Mouse (Mus musculus): ENCODE results near the gene Ccdc57. TPM values are rescaled to one million over a fixed set of nuclear protein-coding genes. Genes with fewer than 3 reads are reported as not detected.

Ccdc57 gene
- polyA plus RNA-seq, 1 experiment from 2014 or later: 8.8 TPM

DNA sequence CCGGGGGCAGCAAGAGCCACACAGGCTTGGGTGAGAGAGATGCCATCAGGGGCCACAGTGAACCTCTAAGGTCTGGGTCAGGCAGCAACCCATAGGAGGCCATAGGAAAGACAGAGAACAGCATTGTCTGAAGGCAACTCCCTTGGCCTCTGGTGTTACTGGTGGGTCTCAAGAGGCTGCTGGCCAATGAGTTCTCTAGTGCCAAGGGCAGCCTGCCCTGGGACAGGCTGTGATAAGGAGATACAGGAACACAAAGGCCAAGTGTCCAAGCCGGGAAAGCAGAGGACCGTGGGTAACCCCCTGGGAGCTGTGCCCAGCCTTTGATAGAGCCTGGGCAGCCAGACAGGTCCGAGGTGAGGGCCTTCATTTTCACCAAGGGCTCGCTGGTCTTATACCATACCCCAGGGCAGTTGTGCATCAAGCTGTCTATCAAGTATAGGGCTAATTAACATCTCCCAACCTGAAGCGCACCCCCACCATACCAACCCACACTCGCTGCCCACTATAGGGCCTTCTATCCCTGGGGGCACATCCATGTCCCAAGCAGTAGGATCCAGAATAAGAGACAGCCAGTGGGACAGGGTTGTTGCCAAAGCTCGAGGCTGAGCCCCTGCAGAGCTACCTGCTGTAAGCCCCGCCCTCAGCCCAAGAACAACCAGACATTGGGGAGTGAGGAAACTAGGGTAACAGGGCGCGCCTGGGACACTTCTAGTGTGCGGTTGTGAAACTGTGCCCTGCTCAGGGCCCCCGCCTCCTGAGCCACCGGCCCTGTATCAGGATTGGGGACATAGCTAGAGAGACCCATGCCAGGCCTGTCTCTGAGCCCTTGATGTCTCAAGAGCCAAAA lies 111.4 kb downstream of the Ccdc57 start:
- H3K4me3 ChIP-seq (replicated peaks; ENCODE audit: low read length): peak overlapping the region; percentile 14
- peaks cover 35% of the 10 kb centered on the region for H3K4me1 ChIP-seq (replicated peaks; ENCODE audit: control insufficient read depth, insufficient read depth, low read length)
- no peaks in the 10 kb centered on the region for H3K27me3 ChIP-seq (replicated peaks; ENCODE audit: control insufficient read depth, insufficient read depth, low read length)
- H3K36me3 ChIP-seq (ENCODE audit: control insufficient read depth, insufficient read depth): peaks cover 35% of the 10 kb centered on the region
- WGBS: 79% methylated on average over 14 of the region's 14 CpGs
- ATAC-seq: no peak
- H3K27ac ChIP-seq (ENCODE audit: low read length): no peak overlapping the region
- peak overlapping the region; percentile 68 for H3K4me2 ChIP-seq (ENCODE audit: low read length)
- no peaks in the 10 kb centered on the region for H3K9me3 ChIP-seq (ENCODE audit: control insufficient read depth, low read length)
- peak overlapping the region; percentile 7; the same call in 1 of the 2 replicates for H3K9ac ChIP-seq (replicated peaks; ENCODE audit: low read depth, low read length)

DNA sequence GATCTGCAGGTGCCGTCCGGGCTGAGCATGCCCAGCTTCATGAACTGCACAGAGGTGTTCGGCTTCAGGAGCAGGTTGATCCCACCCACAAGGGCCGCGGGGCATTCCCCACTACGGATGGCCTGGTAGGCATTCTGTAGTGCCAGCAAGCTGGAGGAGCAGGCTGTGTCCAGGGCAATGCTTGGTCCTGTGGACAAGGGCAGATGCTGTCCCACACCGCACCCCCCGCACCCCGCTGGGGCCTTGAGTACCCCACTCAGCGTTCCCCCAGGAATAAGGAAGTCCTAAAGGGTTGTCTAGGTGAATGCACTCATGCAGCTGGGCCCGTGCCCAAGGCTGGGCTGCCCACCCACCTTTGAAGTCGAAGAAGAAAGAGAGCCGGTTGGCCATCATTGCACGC lies 112.1 kb downstream of the Ccdc57 start:
- Histone ChIP-seq H3K4me3 (replicated peaks; ENCODE audit: low read length) (no peak overlapping the region), H3K4me1 (replicated peaks; ENCODE audit: control insufficient read depth, insufficient read depth, low read length) (peaks cover 33% of the 10 kb centered on the region), H3K9me3 (ENCODE audit: control insufficient read depth, low read length) (no peaks in the 10 kb centered on the region), H3K27me3 (replicated peaks; ENCODE audit: control insufficient read depth, insufficient read depth, low read length) (no peaks in the 10 kb centered on the region), H3K9ac (replicated peaks; ENCODE audit: low read depth, low read length) (no peak overlapping the region), H3K36me3 (ENCODE audit: control insufficient read depth, insufficient read depth) (peaks cover 42% of the 10 kb centered on the region), H3K4me2 (ENCODE audit: low read length) (no peak overlapping the region), H3K27ac (ENCODE audit: low read length) (no peak overlapping the region)
- ATAC-seq: no peak
- WGBS: 82% methylated on average over 14 of the region's 14 CpGs

DNA sequence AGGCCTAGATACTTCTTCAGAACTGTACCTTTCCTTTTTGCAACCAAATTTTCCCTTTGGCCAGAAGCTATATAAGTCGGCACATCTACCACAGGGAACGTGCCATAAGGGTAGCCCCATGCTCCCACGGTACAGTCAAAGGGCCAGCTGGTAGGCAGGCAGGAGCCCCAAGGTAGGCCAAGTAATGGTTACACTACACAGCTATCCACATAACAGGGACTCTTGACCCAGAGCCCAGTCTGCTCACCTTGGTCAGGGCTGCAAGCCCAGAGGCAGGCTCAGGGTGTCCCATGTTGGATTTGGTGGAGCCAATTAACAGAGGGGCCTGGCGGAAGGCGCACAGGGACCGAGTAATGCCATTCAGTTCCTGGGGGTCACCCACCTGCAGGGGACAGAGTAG lies 113.1 kb downstream of the Ccdc57 start:
- no peaks in the 10 kb centered on the region for H3K27me3 ChIP-seq (replicated peaks; ENCODE audit: control insufficient read depth, insufficient read depth, low read length)
- no peak overlapping the region for H3K4me2 ChIP-seq (ENCODE audit: low read length)
- 95% methylated on average over 6 of the region's 6 CpGs for WGBS
- no peaks in the 10 kb centered on the region for H3K9me3 ChIP-seq (ENCODE audit: control insufficient read depth, low read length)
- H3K4me3 ChIP-seq (replicated peaks; ENCODE audit: low read length): no peak overlapping the region
- no peak for ATAC-seq
- H3K36me3 ChIP-seq (ENCODE audit: control insufficient read depth, insufficient read depth): peaks cover 50% of the 10 kb centered on the region
- peaks cover 26% of the 10 kb centered on the region for H3K4me1 ChIP-seq (replicated peaks; ENCODE audit: control insufficient read depth, insufficient read depth, low read length)
- H3K27ac ChIP-seq (ENCODE audit: low read length): no peak overlapping the region
- no peak overlapping the region for H3K9ac ChIP-seq (replicated peaks; ENCODE audit: low read depth, low read length)

DNA sequence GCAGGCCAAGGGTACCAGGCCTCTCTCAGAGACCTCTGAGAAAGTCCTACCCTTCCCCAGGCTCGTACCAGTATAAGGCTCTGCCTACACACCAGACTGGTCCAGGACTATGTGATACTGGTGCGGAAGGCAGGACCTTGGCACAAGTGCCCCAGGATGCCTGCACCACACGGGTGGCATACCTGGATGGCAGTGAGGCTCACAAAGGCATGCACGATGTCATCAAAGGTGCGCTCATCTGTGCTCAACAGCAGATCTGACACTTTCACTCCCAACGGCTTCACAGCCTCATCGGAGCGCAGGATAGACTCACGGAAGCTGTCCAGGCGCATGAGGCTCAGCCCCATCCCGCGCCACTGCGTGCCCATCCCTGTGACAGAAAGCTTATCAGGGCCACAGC lies 114.4 kb downstream of the Ccdc57 start:
- no peak overlapping the region for H3K27ac ChIP-seq (ENCODE audit: low read length)
- H3K9me3 ChIP-seq (ENCODE audit: control insufficient read depth, low read length): no peaks in the 10 kb centered on the region
- WGBS: 92% methylated on average over 13 of the region's 13 CpGs
- no peak for ATAC-seq
- no peak overlapping the region for H3K9ac ChIP-seq (replicated peaks; ENCODE audit: low read depth, low read length)
- peaks cover 62% of the 10 kb centered on the region for H3K36me3 ChIP-seq (ENCODE audit: control insufficient read depth, insufficient read depth)
- peaks cover 26% of the 10 kb centered on the region for H3K4me1 ChIP-seq (replicated peaks; ENCODE audit: control insufficient read depth, insufficient read depth, low read length)
- no peak overlapping the region for H3K4me2 ChIP-seq (ENCODE audit: low read length)
- H3K4me3 ChIP-seq (replicated peaks; ENCODE audit: low read length): no peak overlapping the region
- no peaks in the 10 kb centered on the region for H3K27me3 ChIP-seq (replicated peaks; ENCODE audit: control insufficient read depth, insufficient read depth, low read length)

DNA sequence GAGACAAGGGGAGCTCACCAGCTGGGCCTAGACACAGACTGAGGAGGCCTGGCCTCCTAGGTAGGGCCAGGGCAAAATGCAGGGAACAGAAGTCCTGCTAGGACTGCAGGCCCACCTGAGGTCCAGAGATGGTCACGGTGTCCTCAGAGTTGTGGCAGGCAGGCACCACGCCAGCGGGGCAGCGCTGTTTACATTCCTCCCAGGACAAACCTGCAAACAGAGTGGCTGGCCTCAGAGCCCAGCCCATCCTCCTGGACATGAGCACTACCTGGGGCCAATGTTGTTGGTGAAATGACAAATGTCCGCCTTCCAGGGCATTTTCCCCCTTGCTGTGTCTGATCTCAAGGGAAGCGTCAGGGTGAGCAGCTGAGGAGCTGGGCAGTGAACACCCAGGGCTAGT lies 115.3 kb downstream of the Ccdc57 start:
- no peak overlapping the region for H3K9ac ChIP-seq (replicated peaks; ENCODE audit: low read depth, low read length)
- no peak overlapping the region for H3K27ac ChIP-seq (ENCODE audit: low read length)
- 96% methylated on average over 6 of the region's 6 CpGs for WGBS
- no peak overlapping the region for H3K4me3 ChIP-seq (replicated peaks; ENCODE audit: low read length)
- peaks cover 71% of the 10 kb centered on the region for H3K36me3 ChIP-seq (ENCODE audit: control insufficient read depth, insufficient read depth)
- no peaks in the 10 kb centered on the region for H3K9me3 ChIP-seq (ENCODE audit: control insufficient read depth, low read length)
- H3K4me1 ChIP-seq (replicated peaks; ENCODE audit: control insufficient read depth, insufficient read depth, low read length): peaks cover 19% of the 10 kb centered on the region
- H3K27me3 ChIP-seq (replicated peaks; ENCODE audit: control insufficient read depth, insufficient read depth, low read length): no peaks in the 10 kb centered on the region
- H3K4me2 ChIP-seq (ENCODE audit: low read length): no peak overlapping the region
- ATAC-seq: no peak

DNA sequence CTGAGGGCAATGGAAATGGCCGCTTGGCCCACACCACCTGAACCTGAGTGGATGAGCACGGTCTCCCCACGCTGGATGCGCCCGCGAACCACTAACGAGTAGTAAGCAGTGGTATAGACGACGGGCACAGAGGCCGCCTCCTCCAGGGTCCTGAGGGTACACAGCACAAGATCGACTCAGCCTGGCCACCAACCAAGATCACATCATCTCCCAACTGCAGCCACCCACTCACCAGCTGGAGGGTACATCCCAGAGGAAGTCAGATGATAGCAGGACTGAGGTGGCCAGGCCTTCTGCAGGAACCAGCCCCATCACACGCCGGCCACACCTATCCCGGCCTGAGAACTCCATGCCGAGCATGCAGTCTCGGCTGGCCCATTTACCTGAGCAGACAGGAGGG lies 120.6 kb downstream of the Ccdc57 start:
- ATAC-seq: no peak
- no peak overlapping the region for H3K4me2 ChIP-seq (ENCODE audit: low read length)

DNA sequence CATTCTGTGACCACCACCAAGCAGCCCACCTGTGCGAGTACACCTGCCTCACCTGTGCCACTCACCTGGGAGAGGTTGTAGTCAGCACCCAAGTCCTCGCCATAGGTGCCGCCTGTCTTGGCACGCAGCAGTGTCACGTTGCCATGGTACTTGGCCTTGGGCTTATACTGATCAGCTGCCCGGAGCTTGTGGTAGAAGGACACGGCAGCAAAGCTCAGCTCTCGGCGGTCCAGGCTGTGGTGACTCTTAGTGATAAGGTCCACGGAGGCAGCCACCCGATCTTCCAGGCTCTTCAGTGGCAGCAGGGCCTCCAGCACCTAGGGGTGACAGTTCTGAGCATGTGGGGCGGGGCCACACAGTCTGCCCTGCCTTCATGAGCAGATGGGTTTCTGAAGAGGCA lies 124.7 kb downstream of the Ccdc57 start:
- Histone ChIP-seq H3K4me3 (replicated peaks; ENCODE audit: low read length) (no peak overlapping the region), H3K27ac (ENCODE audit: low read length) (no peak overlapping the region), H3K36me3 (ENCODE audit: control insufficient read depth, insufficient read depth) (peaks cover 54% of the 10 kb centered on the region), H3K27me3 (replicated peaks; ENCODE audit: control insufficient read depth, insufficient read depth, low read length) (no peaks in the 10 kb centered on the region), H3K9me3 (ENCODE audit: control insufficient read depth, low read length) (no peaks in the 10 kb centered on the region), H3K9ac (replicated peaks; ENCODE audit: low read depth, low read length) (no peak overlapping the region), H3K4me2 (ENCODE audit: low read length) (no peak overlapping the region), H3K4me1 (replicated peaks; ENCODE audit: control insufficient read depth, insufficient read depth, low read length) (no peaks in the 10 kb centered on the region)
- 94% methylated on average over 12 of the region's 12 CpGs for WGBS
- no peak for ATAC-seq

More for the DNA sequence above, 120.6 kb downstream of the Ccdc57 start:
- Histone ChIP-seq H3K4me3 (replicated peaks; ENCODE audit: low read length) (no peak overlapping the region), H3K9ac (replicated peaks; ENCODE audit: low read depth, low read length) (no peak overlapping the region), H3K9me3 (ENCODE audit: control insufficient read depth, low read length) (no peaks in the 10 kb centered on the region), H3K27me3 (replicated peaks; ENCODE audit: control insufficient read depth, insufficient read depth, low read length) (no peaks in the 10 kb centered on the region), H3K4me1 (replicated peaks; ENCODE audit: control insufficient read depth, insufficient read depth, low read length) (no peaks in the 10 kb centered on the region), H3K27ac (ENCODE audit: low read length) (no peak overlapping the region), H3K36me3 (ENCODE audit: control insufficient read depth, insufficient read depth) (peaks cover 88% of the 10 kb centered on the region)
- WGBS: 94% methylated on average over 16 of the region's 16 CpGs

DNA sequence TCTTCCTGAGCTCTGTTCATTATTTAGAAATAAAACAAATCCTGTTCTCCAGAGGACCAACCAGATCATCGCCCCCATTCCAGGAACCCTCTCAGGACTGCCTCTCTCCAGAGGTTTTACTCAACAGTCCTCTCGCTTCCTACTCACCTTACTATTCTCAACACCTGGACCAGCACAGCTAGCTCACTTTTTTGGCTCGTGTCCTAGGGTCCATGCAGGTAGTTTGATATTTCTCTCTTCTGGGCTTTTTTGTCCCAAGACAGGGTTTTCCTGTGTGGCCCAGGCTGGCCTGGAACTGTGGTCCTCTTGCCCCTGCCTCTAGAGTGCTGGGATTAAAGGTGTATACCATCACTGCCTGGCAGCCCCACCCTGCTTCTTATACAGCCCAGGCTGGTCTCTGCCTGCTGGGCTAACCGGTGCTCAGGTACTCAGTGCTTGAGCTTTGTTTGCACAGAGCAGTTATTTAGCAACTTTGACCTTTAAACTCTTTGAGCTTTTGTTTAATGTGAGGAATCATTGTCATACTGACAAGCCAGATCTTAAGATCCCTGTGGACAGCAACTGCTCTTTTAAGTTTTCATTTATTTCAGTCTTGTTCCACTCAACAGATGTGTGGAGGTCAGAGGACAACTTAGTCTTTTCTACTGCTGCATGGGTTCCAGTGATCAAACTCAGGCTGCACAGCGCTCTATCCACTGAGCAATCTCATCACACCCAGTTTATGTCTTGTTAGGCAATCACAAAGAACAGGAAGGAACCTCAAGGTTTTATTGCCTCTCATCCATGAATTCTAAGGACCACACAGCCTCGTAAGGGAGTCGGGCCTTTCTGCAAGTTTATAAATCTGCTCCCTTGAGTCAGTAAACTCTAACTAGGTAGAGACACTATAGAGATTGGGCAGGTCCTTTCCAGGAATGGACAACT lies 127.0 kb downstream of the Ccdc57 start:
- Histone ChIP-seq H3K4me1 (replicated peaks; ENCODE audit: control insufficient read depth, insufficient read depth, low read length) (no peaks in the 10 kb centered on the region), H3K27ac (ENCODE audit: low read length) (no peak overlapping the region), H3K9ac (replicated peaks; ENCODE audit: low read depth, low read length) (no peak overlapping the region), H3K36me3 (ENCODE audit: control insufficient read depth, insufficient read depth) (peaks cover 31% of the 10 kb centered on the region), H3K4me3 (replicated peaks; ENCODE audit: low read length) (no peak overlapping the region), H3K4me2 (ENCODE audit: low read length) (no peak overlapping the region), H3K27me3 (replicated peaks; ENCODE audit: control insufficient read depth, insufficient read depth, low read length) (no peaks in the 10 kb centered on the region), H3K9me3 (ENCODE audit: control insufficient read depth, low read length) (no peaks in the 10 kb centered on the region)
- 0 out of 2 replicates have a peak, but pooled peaks have one; percentile 20 for ATAC-seq
- 87% methylated on average over 7 of the region's 7 CpGs for WGBS

DNA sequence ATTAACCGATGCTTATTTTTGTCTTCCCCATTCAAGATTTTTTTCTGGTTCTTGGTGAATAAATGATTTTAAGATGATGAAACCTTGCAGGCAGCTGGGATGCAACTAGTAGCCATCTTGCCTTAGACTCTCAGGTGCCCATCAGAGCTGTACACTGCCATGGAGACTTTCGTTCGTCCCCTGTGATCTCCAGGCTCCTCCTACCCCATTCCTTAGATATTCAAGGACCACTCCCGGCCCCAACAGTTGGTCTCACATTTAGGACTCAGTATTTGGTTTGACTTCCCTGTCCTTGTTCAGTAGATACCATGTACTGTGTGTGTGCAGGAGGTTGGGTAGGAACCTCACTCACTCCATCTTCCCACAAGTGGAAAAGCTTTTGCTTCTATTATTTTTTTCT lies 127.9 kb downstream of the Ccdc57 start:
- H3K4me2 ChIP-seq (ENCODE audit: low read length): no peak overlapping the region
- peaks cover 23% of the 10 kb centered on the region for H3K36me3 ChIP-seq (ENCODE audit: control insufficient read depth, insufficient read depth)
- H3K27ac ChIP-seq (ENCODE audit: low read length): no peak overlapping the region
- H3K27me3 ChIP-seq (replicated peaks; ENCODE audit: control insufficient read depth, insufficient read depth, low read length): no peaks in the 10 kb centered on the region
- WGBS: 82% methylated on average over 4 of the region's 4 CpGs
- H3K4me1 ChIP-seq (replicated peaks; ENCODE audit: control insufficient read depth, insufficient read depth, low read length): peaks cover 4% of the 10 kb centered on the region
- ATAC-seq: no peak
- H3K9me3 ChIP-seq (ENCODE audit: control insufficient read depth, low read length): no peaks in the 10 kb centered on the region
- H3K9ac ChIP-seq (replicated peaks; ENCODE audit: low read depth, low read length): no peak overlapping the region
- no peak overlapping the region for H3K4me3 ChIP-seq (replicated peaks; ENCODE audit: low read length)
